Mouse (Mus musculus): Measurements from ENCODE around the gene Mgat2.

Mgat2 gene

GRCm38 (mm10) chr12:69229251-69229650, 45.3 kb downstream of the Mgat2 start:
- no peak for TF ChIP-seq GATA4 (IDR thresholded peaks at IDR 0.05; ENCODE audit: insufficient replicate concordance, low read length)

GRCm38 (mm10) chr12:69235782-69236181, 51.8 kb downstream of the Mgat2 start:
- no peak for TF ChIP-seq GATA4 (IDR thresholded peaks at IDR 0.05; ENCODE audit: insufficient replicate concordance, low read length)
